Mouse (Mus musculus) left cerebral cortex, postnatal 36 days (tissue): Measurements from ENCODE around the gene Prkcq. TPM values are rescaled to one million over a fixed set of nuclear protein-coding genes. Genes with fewer than 3 reads are reported as not detected.

Source experiments
- DNase-seq, 2 experiments: peaks; one replicate each; pipeline ENCODE4 v3.0.0; 2021 to 2022; ENCODE audit warnings: low spot score in 2 of 2, mixed read lengths in 1 of 2
- intact Hi-C: fragments of 180-260 bp; cut with DNase I; formaldehyde crosslinking; loops from one replicate; pipeline ENCODE4 v1.15.1; 2025
- total RNA-seq, 2 experiments: library from RNA; stranded (reverse); gene quantifications; 2 replicates each; pipeline ENCODE4 v1.2.3; 2021

Gene Prkcq
- 1 to 10 TPM; 8.1 to 9.5 TPM for total RNA-seq

DNA sequence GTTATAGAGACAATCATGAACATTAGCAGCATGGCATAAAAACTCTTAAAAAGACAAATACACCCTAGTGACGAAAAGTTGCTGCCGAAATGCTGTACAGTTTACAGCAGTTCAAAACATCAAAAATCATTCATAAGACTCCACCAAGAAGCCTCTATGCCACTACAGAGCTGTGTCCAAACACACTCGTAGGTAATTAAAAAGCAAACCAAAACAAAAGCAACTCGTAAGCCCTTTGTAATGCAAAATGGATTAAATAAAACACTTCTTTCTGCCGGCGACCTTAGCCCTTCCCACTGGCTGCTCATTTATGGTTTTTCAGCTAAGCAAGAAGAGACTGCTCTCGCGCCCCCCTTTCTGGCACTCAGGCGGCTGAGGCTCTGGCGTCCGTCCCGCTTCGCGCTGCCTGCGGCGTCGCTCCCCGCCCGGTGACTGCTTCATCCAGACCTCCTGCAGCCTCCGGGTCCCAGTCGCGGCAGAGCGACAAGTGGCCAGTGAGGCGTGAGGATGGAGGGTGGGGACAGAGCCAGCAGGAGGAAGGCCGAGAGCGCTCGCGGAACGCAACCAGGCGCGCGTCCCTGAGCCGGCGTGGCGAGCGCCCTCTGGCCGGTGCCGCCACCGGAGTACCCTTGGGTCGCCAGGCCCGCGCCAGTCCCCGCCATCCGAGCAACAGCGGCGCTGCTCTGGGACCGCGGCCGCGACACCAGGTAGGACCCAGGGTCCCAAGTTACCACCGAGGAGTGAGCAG, at the start of gene Prkcq:
Prkcq (plus strand) TSS at position 355 of the 748 bp plus-strand sequence.
- peak; percentile 32 to 49 for DNase-seq
- intact Hi-C loops: loop anchor here (5.0 kb wide), 1 partner anchor 115 kb away; no protein-coding TSS in a partner anchor

- no peak for DNase-seq
- intact Hi-C loops: no loop called here
These were observed 41.0 kb upstream of the Prkcq start for GRCm38 (mm10) chr2:11130881-11131280.

DNA sequence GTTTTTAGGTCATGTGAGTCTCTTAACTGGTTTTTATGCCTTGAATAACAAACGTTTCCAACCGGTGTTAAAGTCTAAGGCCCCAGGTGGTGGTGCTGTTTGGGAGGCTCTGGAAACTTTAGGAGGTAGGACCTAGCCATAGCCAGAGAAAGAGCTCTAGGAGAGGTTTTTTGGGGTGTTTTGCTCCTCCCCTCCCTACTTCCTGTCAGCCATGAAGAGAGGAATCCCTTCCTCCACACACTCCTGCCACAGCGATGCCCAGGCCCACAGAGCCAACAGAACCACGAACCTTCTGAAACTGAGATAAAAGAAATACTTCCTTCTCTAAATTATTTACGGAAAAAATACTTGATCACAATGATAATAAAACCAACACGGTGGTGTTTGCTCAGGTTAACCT, 36.2 kb upstream of the Prkcq start:
- DNase-seq: no peak
- intact Hi-C loops: no loop called here

GRCm38 (mm10) chr2:11138076-11138475, 33.8 kb upstream of the Prkcq start:
- intact Hi-C loops: no loop called here
- no peak for DNase-seq

DNA sequence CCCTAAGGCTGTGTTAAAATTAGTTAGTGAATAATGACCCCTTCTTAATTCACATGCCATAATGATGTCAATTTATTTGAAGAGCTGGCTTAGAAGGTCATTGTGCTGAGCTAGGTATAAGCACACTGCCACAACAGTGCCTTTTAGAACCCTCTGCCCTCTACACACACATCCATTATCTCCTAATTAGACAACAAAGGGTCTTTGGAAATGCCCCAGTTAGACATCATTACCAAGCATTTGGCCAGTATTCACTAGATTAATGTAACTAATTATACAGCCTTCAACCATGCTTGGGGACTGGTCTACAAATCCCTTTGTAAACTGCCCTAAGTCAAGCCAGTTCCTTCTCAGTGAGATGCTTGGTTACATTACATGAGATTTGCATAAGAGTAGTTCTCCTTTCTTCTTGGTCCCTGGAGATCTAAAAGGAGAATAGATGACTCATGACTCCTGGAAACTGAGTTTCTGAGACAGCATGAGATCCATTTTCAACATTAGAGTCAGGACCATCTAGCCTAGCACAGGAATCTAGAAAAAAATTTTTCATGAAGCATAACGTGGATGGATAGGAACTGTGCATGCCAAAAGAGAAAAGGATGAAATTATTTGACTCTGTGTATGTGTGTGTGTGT, 32.3 kb upstream of the Prkcq start:
- no peak for DNase-seq
- intact Hi-C loops: no loop called here

GRCm38 (mm10) chr2:11140385-11140784, 31.5 kb upstream of the Prkcq start:
- intact Hi-C loops: no loop called here
- no peak for DNase-seq

DNA sequence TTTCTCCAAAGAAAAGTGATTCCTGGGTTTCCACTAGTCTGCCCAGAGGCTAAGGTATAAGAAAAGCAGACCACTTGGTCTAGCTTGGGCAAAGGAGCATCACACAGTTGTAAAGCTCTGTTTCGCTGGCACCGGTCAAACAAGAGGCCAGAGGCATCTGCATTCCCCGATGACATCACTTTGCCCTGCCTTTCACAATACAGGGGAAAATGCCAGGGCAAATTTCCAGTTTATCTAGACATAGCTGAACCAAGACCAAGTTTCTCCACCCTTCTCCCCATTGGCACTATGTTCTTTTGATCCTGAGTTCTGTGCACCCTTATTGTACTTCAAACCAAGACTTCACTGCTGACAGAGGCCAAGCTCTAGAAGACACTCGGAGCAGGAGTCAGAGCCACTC, 22.8 kb upstream of the Prkcq start:
- no peak for DNase-seq

GRCm38 (mm10) chr2:11150975-11151374, 20.9 kb upstream of the Prkcq start:
- intact Hi-C loops: no loop called here
- DNase-seq: no peak

More for the DNA sequence above, 22.8 kb upstream of the Prkcq start:
- intact Hi-C loops: no loop called here

GRCm38 (mm10) chr2:11151655-11152323, 20.1 kb upstream of the Prkcq start:
- no peak for DNase-seq
- intact Hi-C loops: no loop called here

- DNase-seq: no peak
- intact Hi-C loops: no loop called here
These were observed 12.3 kb upstream of the Prkcq start for GRCm38 (mm10) chr2:11159641-11160040.

DNA sequence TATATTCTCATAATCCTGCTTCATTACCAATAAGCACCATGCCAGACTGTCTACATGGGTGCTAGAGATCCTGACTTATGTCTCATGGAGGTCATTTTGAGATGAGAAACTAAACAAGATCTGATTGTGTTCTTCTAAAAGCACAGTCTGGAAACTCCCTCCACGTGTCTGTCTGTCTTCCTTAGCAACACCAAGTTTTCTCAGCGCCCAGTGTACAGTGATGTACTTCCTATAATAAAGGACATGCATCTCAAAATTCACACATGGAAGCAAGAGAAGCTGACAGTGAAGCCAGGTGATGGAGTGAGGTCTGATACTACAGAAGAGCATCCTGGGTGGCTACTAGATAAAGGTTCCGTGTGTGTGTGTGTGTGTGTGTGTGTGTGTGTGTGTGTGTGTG, 11.2 kb upstream of the Prkcq start:
- intact Hi-C loops: no loop called here
- DNase-seq: no peak

DNA sequence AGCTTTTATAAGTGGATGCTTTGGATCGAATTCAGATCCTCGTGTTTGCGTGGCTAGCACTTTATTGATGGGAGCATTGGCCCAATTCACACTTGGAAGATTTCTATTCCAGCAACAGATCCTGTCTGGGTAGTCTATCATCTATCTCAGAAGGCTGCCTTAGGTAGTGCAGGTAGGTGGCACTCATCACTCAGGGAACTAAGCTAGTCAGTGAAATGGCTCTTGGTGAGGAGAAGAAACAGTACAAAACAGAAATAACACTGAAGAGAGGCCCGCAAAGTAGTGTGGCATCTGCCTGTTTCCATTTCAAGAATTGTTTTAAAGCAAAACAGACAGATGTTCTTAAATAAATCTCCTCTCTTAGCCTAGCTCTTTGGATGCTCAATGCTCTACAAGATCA, 10.6 kb upstream of the Prkcq start:
- intact Hi-C loops: no loop called here
- no peak for DNase-seq

DNA sequence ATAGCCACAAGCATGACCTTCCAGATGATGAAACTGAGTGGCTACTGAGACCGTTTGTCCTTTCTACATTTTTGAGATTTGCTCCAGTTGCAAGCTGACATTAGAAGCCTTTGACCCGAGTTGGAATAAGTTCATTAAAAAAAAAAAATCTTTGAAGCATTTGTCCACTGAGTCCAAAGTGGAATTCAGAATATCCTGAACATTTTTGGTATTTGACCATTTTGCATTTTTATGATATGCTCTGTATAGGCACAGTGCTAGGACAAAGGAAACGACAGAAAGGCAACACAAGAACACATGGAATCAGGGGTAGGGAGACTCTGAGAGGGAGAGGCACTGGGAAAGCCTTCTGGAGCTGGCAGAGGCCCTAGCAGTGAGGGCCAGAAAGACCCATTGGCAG, 9.2 kb upstream of the Prkcq start:
- DNase-seq: no peak

GRCm38 (mm10) chr2:11164170-11164569, 7.7 kb upstream of the Prkcq start:
- DNase-seq: no peak
- intact Hi-C loops: no loop called here

More for the DNA sequence above, 9.2 kb upstream of the Prkcq start:
- intact Hi-C loops: no loop called here

GRCm38 (mm10) chr2:11169721-11170335, 2.1 kb upstream of the Prkcq start:
- no peak for DNase-seq
- intact Hi-C loops: loop anchor here (5.0 kb wide), 1 partner anchor 117 kb away; no protein-coding TSS in a partner anchor

DNA sequence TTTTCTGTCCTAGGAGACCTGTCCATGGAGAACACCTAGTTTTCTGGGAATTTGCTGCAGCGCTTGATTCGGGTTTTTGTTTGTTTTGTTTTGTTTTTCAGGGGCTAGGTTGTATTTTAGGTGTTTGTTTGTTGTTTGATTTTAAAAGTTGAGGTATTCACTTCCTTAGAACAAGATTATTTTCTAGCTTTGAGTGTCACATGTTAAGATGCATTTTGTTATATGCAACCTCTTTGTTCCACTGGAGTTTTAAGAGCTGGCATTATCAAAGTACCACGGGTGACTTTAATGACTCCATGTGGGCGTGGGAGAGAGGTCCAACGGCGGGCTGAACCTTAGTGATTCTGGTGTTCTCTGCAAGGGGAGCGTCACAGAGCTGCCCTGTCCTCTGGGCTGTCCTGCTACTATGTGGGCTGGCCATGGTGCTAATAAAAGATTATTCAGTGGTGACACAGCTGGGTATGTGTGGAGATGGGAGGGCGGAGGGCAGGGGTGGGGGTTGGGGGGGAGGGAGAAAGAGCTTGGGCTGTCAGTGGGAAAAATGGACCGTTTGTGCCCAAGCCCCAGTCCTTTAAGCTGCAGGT, 1.0 kb downstream of the Prkcq start:
- intact Hi-C loops: loop anchor here (5.0 kb wide), 1 partner anchor 114 kb away; no protein-coding TSS in a partner anchor
- no peak for DNase-seq

GRCm38 (mm10) chr2:11173521-11173920, 1.6 kb downstream of the Prkcq start:
- no peak for DNase-seq
- intact Hi-C loops: loop anchor here (5.0 kb wide), 1 partner anchor 114 kb away; no protein-coding TSS in a partner anchor

GRCm38 (mm10) chr2:11174101-11174500, 2.2 kb downstream of the Prkcq start:
- DNase-seq: no peak
- intact Hi-C loops: loop anchor here (5.0 kb wide), 1 partner anchor 113 kb away; no protein-coding TSS in a partner anchor

- no peak for DNase-seq
- intact Hi-C loops: no loop called here
These were observed 6.0 kb downstream of the Prkcq start for GRCm38 (mm10) chr2:11177880-11178279.

DNA sequence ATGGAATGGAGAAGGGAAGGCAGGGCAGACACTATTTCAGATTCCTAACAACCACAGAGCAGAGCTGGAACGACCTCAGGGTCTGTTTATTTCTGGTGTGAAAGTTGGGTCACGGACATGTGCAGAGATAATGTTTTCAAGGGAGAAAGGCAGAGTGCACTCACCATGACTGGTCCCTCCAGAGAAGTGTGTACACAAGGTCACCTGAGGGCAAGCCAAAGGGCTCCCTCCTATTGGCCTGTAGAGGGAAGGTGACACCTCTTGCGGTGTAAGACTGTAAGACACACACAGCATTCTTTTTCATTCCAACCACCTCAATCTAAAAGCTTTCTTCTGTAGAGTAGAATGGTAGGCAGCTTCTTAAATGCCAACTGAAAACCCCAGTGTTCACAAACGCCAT, 9.6 kb downstream of the Prkcq start:
- intact Hi-C loops: no loop called here

More for the DNA sequence above, 9.6 kb downstream of the Prkcq start:
- no peak for DNase-seq
